Mouse (Mus musculus) hindbrain, embryonic 10.5 days (tissue): ENCODE measurements around the gene AC129217.1. TPM values are rescaled to one million over a fixed set of nuclear protein-coding genes. Genes with fewer than 3 reads are reported as not detected.

Source experiments
- DNase-seq: peaks from one replicate; pipeline ENCODE4 v3.0.0-alpha.2; 2017; ENCODE audit warnings: low spot score
- H3K27ac ChIP-seq: fragments of 300-500 bp; sonication (generic); 2 replicates; pipeline ENCODE4 v1.5.1; 2016; ENCODE audit warnings: mild to moderate bottlenecking, moderate library complexity
- H3K27me3 ChIP-seq: fragments of 300-500 bp; sonication (generic); 2 replicates; pipeline ENCODE4 v1.6.1; 2016; ENCODE audit warnings: mild to moderate bottlenecking; ENCODE audit not compliant: poor library complexity, insufficient read depth, severe bottlenecking
- H3K36me3 ChIP-seq: fragments of 300-500 bp; sonication (generic); 2 replicates; pipeline ENCODE4 v1.6.1; 2016; ENCODE audit warnings: mild to moderate bottlenecking, moderate library complexity
- H3K4me1 ChIP-seq: fragments of 300-500 bp; sonication (generic); replicated peaks from 2 replicates; pipeline ENCODE4 v1.6.1; 2016; ENCODE audit warnings: mild to moderate bottlenecking
- H3K4me3 ChIP-seq: fragments of 300-500 bp; sonication (generic); 2 replicates; pipeline ENCODE4 v1.5.1; 2016; ENCODE audit warnings: mild to moderate bottlenecking, moderate library complexity
- H3K9me3 ChIP-seq: fragments of 300-500 bp; sonication (generic); 2 replicates; pipeline ENCODE4 v1.6.1; 2016; ENCODE audit warnings: mild to moderate bottlenecking, moderate library complexity
- WGBS: fragments of 180-500 bp; shearing (Covaris S2); methylation state at CpG from one replicate; pipeline ENCODE4 v1.1.7; 2016; 5-methylcytosine and 5-hydroxymethylcytosine counted together
- polyA plus RNA-seq: library from polyadenylated mRNA; unstranded; fragments of >200 nt; fragmentation: Nextera tagmentation; extraction: Ambion mirVana; gene quantifications from 2 replicates; pipeline ENCODE4 v1.2.1, GENCODE M21; 2016

Gene AC129217.1
- polyA plus RNA-seq, 1 experiment from 2014 or later = 0.31 TPM

- no peaks in the 10 kb centered on the region for H3K27me3 ChIP-seq
- H3K27ac ChIP-seq = peak overlapping the region; percentile 94
- H3K9me3 ChIP-seq = no peaks in the 10 kb centered on the region
- peaks cover 18% of the 10 kb centered on the region for H3K4me1 ChIP-seq
- peak overlapping the region; percentile 74 for H3K4me3 ChIP-seq
- no peak for DNase-seq
- H3K36me3 ChIP-seq = peaks cover 19% of the 10 kb centered on the region
- WGBS = 54% methylated on average over 1 of the region's 1 CpGs
Observed at GRCm38 (mm10) chr19:8886916-8887584, 57.5 kb downstream of the AC129217.1 start.

- H3K9me3 ChIP-seq = no peaks in the 10 kb centered on the region
- peak overlapping the region; percentile 74 for H3K4me3 ChIP-seq
- peaks cover 19% of the 10 kb centered on the region for H3K36me3 ChIP-seq
- no peaks in the 10 kb centered on the region for H3K27me3 ChIP-seq
- 16% methylated on average over 19 of the region's 19 CpGs for WGBS
- peak overlapping the region; percentile 94 for H3K27ac ChIP-seq
- DNase-seq = no peak
- peaks cover 21% of the 10 kb centered on the region for H3K4me1 ChIP-seq
Observed at GRCm38 (mm10) chr19:8887585-8888463, 58.3 kb downstream of the AC129217.1 start.

GRCm38 (mm10) chr19:8888511-8889385, 59.2 kb downstream of the AC129217.1 start, which contains the start of the genes 1810009A15Rik and Gm49416:
Gene 1810009A15Rik, plus strand, starts transcription at chr19:8888853.
Gene Gm49416, plus strand, starts transcription at chr19:8888926.
- WGBS = 1% methylated on average over 58 of the region's 58 CpGs
- peak; percentile 97 for DNase-seq
- Histone ChIP-seq H3K27me3 (no peaks in the 10 kb centered on the region), H3K36me3 (peaks cover 19% of the 10 kb centered on the region), H3K27ac (peak within 1 kb of the TSS; percentile 94), H3K4me1 (peaks cover 27% of the 10 kb centered on the region), H3K9me3 (no peaks in the 10 kb centered on the region), H3K4me3 (peak within 1 kb of the TSS; percentile 74)

Other genes starting within 250 kb of the AC129217.1 start
- gene Slc22a8, start 238.5 kb upstream of the AC129217.1 start, polyA plus RNA-seq = 0.09 and 0.21 TPM in 2 replicates
- gene Slc22a6, start 211.7 kb upstream of the AC129217.1 start, polyA plus RNA-seq = 0.14 and 0.16 TPM in 2 replicates
- 0.05 TPM in 2 replicates for gene Chrm1, start 166.0 kb upstream of the AC129217.1 start, polyA plus RNA-seq
- gene Slc3a2, start 106.4 kb upstream of the AC129217.1 start, polyA plus RNA-seq = 128 and 146 TPM in 2 replicates
- gene Wdr74, start 93.9 kb upstream of the AC129217.1 start, polyA plus RNA-seq = 112 and 115 TPM in 2 replicates
- gene 1700092M07Rik, start 89.1 kb upstream of the AC129217.1 start, polyA plus RNA-seq = 2.8 and 2.9 TPM in 2 replicates
- gene Stx5a, start 88.4 kb upstream of the AC129217.1 start, polyA plus RNA-seq = 95.6 and 106 TPM in 2 replicates
- gene Nxf1, start 72.7 kb upstream of the AC129217.1 start, polyA plus RNA-seq = 233 and 249 TPM in 2 replicates
- gene Tmem223, start 58.8 kb upstream of the AC129217.1 start, polyA plus RNA-seq = 185 and 220 TPM in 2 replicates
- 51.7 and 54.4 TPM in 2 replicates for gene Tmem179b, start 55.3 kb upstream of the AC129217.1 start, polyA plus RNA-seq
- 43.8 and 44.2 TPM in 2 replicates for gene Taf6l, start 43.4 kb upstream of the AC129217.1 start, polyA plus RNA-seq
- 189 and 194 TPM in 2 replicates for gene Polr2g, start 31.2 kb upstream of the AC129217.1 start, polyA plus RNA-seq
- gene Zbtb3, start 27.2 kb upstream of the AC129217.1 start, polyA plus RNA-seq = 7.2 and 8.3 TPM in 2 replicates
- 52.0 and 67.5 TPM in 2 replicates for gene Ttc9c, start 10.4 kb upstream of the AC129217.1 start, polyA plus RNA-seq
- gene Hnrnpul2, start 9.8 kb upstream of the AC129217.1 start, polyA plus RNA-seq = 4.1 and 4.5 TPM in 2 replicates
- gene Bscl2, start 7.7 kb downstream of the AC129217.1 start, polyA plus RNA-seq = 55.8 and 64.3 TPM in 2 replicates
- gene Gng3, start 9.4 kb downstream of the AC129217.1 start, polyA plus RNA-seq = 66.7 and 140 TPM in 2 replicates
- gene Lrrn4cl, start 21.0 kb downstream of the AC129217.1 start, polyA plus RNA-seq = 0.44 and 0.47 TPM in 2 replicates
- gene Ubxn1, start 41.7 kb downstream of the AC129217.1 start, polyA plus RNA-seq = 201 and 202 TPM in 2 replicates
- 57.9 and 62.5 TPM in 2 replicates for gene Uqcc3, start 51.1 kb downstream of the AC129217.1 start, polyA plus RNA-seq
- gene Lbhd1, start 54.0 kb downstream of the AC129217.1 start, polyA plus RNA-seq = 111 and 112 TPM in 2 replicates
- gene Gm49403, start 54.2 kb downstream of the AC129217.1 start, polyA plus RNA-seq = not detected in 2 replicates
- 139 and 159 TPM in 2 replicates for gene 1810009A15Rik, start 59.1 kb downstream of the AC129217.1 start, polyA plus RNA-seq
- 0.22 TPM in 1 of 2 replicates, not detected in the other for gene Gm49416, start 59.2 kb downstream of the AC129217.1 start, polyA plus RNA-seq
- gene Ints5, start 63.2 kb downstream of the AC129217.1 start, polyA plus RNA-seq = 56.4 and 60.3 TPM in 2 replicates
- 113 and 125 TPM in 2 replicates for gene Ganab, start 68.3 kb downstream of the AC129217.1 start, polyA plus RNA-seq
- gene B3gat3, start 90.6 kb downstream of the AC129217.1 start, polyA plus RNA-seq = 63.1 and 78.0 TPM in 2 replicates
- 3.4 and 4.2 TPM in 2 replicates for gene Rom1, start 99.6 kb downstream of the AC129217.1 start, polyA plus RNA-seq
- gene Eml3, start 99.8 kb downstream of the AC129217.1 start, polyA plus RNA-seq = 21.3 and 24.9 TPM in 2 replicates
- 178 and 184 TPM in 2 replicates for gene Mta2, start 112.1 kb downstream of the AC129217.1 start, polyA plus RNA-seq
- 39.3 and 41.2 TPM in 2 replicates for gene Tut1, start 124.1 kb downstream of the AC129217.1 start, polyA plus RNA-seq
- gene Eef1g, start 137.3 kb downstream of the AC129217.1 start, polyA plus RNA-seq = 402 and 497 TPM in 2 replicates
- 8.1 and 11.0 TPM in 2 replicates for gene Ahnak, start 159.5 kb downstream of the AC129217.1 start, polyA plus RNA-seq